Mouse (Mus musculus) kidney, adult 2 months (tissue): ENCODE results near the gene Lrrc23. TPM values are rescaled to one million over a fixed set of nuclear protein-coding genes. Genes with fewer than 3 reads are reported as not detected.

ENCODE experiments used
- DNase-seq: peaks from one replicate; pipeline ENCODE4 v3.0.0; 2021
- H3K27ac ChIP-seq: fragments of 200-500 bp; 2 replicates; pipeline ENCODE4 v1.5.1; 2012; ENCODE audit warnings: low read depth, low read length, control low read depth, inconsistent platforms; ENCODE audit not compliant: insufficient read depth
- H3K27me3 ChIP-seq: fragments of 200-500 bp; replicated peaks from 2 replicates; pipeline ENCODE4 v1.6.1; 2012; ENCODE audit warnings: mild to moderate bottlenecking, moderate library complexity, low read length, inconsistent platforms; ENCODE audit not compliant: control insufficient read depth, insufficient read depth
- H3K36me3 ChIP-seq: fragments of 200-500 bp; 2 replicates; pipeline ENCODE4 v1.6.1; 2012; ENCODE audit warnings: mild to moderate bottlenecking, moderate library complexity, low read length, inconsistent platforms; ENCODE audit not compliant: control insufficient read depth, insufficient read depth
- H3K4me1 ChIP-seq: fragments of 200-500 bp; 2 replicates; pipeline ENCODE4 v1.6.1; 2011; ENCODE audit warnings: low read length; ENCODE audit not compliant: control insufficient read depth, insufficient read depth
- H3K4me3 ChIP-seq: fragments of 200-500 bp; 2 replicates; pipeline ENCODE4 v1.5.1; 2011; ENCODE audit warnings: mild to moderate bottlenecking, low read depth, low read length, control low read depth; ENCODE audit not compliant: insufficient read depth
- CTCF ChIP-seq: fragments of 200-500 bp; conservative IDR thresholded peaks from 2 replicates; pipeline ENCODE4 v1.5.1; 2011; ENCODE audit warnings: low read depth, mild to moderate bottlenecking, control low read depth, low read length, moderate library complexity, mixed read lengths; ENCODE audit not compliant: insufficient read depth, insufficient read length
- POLR2A ChIP-seq: fragments of 200-500 bp; IDR thresholded peaks from one replicate; pipeline ENCODE4 v1.6.1; 2011; ENCODE audit warnings: low read depth, low read length, control low read depth
- WGBS: fragments of 180-500 bp; shearing (Covaris S2); methylation state at CpG from one replicate; pipeline ENCODE4 v1.1.7; 2018; 5-methylcytosine and 5-hydroxymethylcytosine counted together
- polyA plus RNA-seq: library from polyadenylated mRNA; depleted of rRNA; stranded (reverse); fragments of >200 nt; gene quantifications from 2 replicates; pipeline ENCODE4 v1.2.3, GENCODE M21; 2012

Lrrc23 gene
- polyA plus RNA-seq, 1 experiment, result 0.66 TPM

DNA sequence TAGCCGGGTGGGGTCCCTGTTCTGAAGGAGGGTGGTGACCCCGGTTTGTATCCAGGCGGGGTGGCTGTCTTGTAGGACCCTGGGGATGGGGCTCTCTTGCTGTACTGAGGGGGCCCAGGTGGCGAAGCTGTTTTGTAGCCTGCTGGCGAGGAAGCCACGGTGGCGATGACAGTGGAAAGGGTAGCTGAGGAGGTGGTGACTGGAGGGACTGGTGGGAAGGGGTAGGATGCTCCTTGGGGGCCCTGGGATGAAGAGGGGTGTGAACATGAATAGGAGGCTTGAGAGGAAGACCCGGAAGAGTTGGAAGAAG lies 33.3 kb downstream of the Lrrc23 start:
- Histone ChIP-seq H3K36me3 (0 out of 2 replicates have a peak, but pooled peaks cover 1% of the 10 kb centered on the region), H3K4me1 (peaks cover 12% of the 10 kb centered on the region; the same call in 1 of the 2 replicates), H3K4me3 (peak overlapping the region; percentile 71; the same call in 1 of the 2 replicates), H3K27ac (peak overlapping the region; percentile 54), H3K27me3 (no peaks in the 10 kb centered on the region)
- 31% methylated on average over 8 of the region's 8 CpGs for WGBS
- no peak for TF ChIP-seq POLR2A
- DNase-seq, result no peak

DNA sequence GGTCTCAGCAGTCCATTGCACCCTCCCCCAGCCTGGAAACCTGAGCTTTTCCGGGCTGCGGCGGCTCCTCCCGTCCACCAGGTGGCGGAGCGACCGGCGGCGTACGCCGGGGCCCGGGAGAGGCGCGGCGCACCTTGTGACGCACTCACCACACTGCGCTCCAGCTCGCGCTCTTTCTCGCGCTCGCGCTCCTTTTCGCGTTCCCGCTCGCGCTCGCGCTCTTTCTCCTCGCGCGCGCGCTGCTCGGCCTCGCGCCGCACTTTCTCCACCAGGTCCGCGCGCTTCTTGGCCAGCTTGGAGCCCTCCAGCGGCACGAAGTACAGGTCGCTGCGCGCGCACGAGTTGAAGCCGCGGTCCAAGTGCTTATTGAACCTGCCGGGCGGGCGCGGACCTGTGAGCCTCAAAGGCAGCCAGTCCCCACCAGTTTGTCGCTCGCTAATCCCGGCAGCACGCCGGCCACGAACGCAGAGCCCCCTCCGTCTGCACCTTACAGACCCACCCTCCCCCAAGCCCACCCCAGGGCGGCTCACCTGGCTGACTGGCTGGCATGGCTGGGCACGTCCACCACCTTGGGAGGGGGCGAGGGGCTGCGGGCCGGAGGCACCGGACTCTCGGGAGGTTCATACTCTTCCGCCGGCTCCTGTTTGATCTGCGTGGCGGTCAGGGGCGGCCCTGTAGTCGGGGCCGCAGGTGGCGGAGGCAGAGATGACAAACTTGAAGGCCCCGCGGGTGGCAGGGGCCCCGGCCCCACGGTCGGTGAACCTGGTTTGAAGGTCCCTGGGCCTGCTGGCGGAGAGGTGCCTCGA lies 33.8 kb downstream of the Lrrc23 start:
- TF ChIP-seq POLR2A (peak; percentile 72), CTCF (peak; percentile 70)
- peak; percentile 97 for DNase-seq
- Histone ChIP-seq H3K27ac (peak overlapping the region; percentile 72), H3K4me3 (peak overlapping the region; percentile 71), H3K27me3 (no peaks in the 10 kb centered on the region), H3K4me1 (peaks cover 12% of the 10 kb centered on the region; the same call in 1 of the 2 replicates), H3K36me3 (0 out of 2 replicates have a peak, but pooled peaks cover 1% of the 10 kb centered on the region)
- WGBS, result 2% methylated on average over 85 of the region's 85 CpGs

DNA sequence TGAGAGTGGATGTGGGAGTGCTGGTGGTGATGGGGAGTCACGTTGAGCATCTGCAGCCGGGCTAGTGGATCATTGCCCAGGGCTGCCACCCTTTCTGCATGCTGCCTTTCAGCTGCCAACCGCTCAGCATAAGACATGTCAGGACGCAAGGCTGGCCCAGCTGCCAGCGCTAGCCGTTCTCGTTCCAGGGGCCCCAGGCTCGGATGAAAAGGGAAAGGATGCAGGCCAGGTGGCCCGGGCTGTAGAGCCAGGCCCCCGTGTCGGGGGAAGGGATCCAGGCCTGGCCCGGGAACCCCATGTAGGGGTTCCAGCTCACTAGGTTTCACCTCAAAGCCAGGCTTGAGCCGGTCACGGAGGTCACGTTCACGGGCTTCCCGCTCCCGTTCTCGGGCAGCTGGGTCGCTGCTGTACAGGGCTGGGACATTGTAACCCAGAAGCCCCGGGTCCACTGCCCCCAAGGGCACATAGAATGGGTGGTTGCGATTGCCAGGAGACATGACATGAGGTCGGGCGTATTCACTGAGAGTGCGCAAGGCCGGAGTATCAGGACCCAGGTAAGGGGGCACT lies 34.7 kb downstream of the Lrrc23 start:
- H3K36me3 ChIP-seq, result 0 out of 2 replicates have a peak, but pooled peaks cover 1% of the 10 kb centered on the region
- DNase-seq, result peak; percentile 33
- H3K4me1 ChIP-seq, result peaks cover 15% of the 10 kb centered on the region
- no peaks in the 10 kb centered on the region for H3K27me3 ChIP-seq
- peak overlapping the region; percentile 72 for H3K27ac ChIP-seq
- peak overlapping the region; percentile 45 for H3K4me3 ChIP-seq
- no peak for TF ChIP-seq POLR2A
- no peak for TF ChIP-seq CTCF
- 34% methylated on average over 26 of the region's 26 CpGs for WGBS

DNA sequence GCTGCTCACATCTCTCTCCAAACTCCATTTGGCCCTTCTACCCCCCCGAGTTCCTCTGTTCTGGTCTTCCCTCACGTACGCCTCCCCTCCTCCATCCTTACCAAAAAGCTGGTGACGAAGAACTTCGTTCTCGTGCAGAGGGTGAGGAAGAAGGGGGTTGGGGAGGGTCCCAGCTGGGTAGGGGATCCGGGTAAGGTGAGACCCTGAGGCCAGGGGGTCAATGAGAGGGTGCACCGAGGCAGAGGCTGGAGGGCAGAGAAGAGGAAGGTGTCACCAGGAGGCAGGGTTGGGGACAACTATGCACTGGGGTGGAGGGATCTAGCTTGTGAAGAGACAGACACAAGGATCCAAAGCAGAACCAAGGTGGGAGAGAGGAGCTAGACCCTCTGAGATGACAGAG lies 35.9 kb downstream of the Lrrc23 start:
- Histone ChIP-seq H3K36me3 (0 out of 2 replicates have a peak, but pooled peaks cover 1% of the 10 kb centered on the region), H3K27me3 (no peaks in the 10 kb centered on the region), H3K27ac (no peak overlapping the region), H3K4me1 (peaks cover 18% of the 10 kb centered on the region), H3K4me3 (no peak overlapping the region)
- 82% methylated on average over 8 of the region's 8 CpGs for WGBS
- TF ChIP-seq POLR2A, result no peak
- TF ChIP-seq CTCF, result no peak
- no peak for DNase-seq

DNA sequence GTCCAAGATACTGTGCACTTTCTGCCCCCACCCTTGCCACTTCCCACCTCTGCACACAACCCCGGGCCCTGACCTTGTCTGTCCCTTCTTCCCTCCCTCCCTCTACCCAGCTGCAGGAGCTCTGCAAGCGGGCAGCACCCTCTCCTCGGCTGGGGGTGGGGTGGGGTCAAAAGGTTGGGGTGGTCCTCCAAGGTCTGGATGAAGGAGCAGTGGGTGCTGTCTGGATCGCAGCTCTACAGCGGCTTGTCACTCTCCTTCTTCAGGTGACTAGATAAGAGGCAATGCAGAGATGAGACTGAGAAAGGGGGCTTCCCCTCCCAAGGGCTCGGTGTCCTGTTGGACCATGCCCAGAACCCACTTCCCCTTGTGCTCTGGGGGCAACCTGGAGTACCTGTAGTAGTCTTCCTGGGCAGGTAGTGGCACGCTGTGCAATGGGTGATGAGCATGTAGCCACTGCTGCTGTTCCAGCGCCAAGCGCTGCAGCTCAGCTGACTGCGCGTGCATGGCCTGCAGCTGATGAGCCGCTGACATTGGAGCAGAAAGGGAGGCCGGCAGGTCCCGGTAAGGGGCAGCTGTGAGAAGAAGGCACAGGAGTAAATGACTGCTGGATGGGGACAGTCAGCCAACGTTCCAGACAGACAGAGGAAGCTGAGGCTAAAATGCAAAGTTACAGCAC lies 36.5 kb downstream of the Lrrc23 start:
- no peaks in the 10 kb centered on the region for H3K36me3 ChIP-seq
- TF ChIP-seq POLR2A (no peak), CTCF (no peak)
- no peaks in the 10 kb centered on the region for H3K27me3 ChIP-seq
- no peak for DNase-seq
- no peak overlapping the region for H3K4me3 ChIP-seq
- H3K27ac ChIP-seq, result no peak overlapping the region
- H3K4me1 ChIP-seq, result peaks cover 19% of the 10 kb centered on the region
- 86% methylated on average over 15 of the region's 15 CpGs for WGBS

DNA sequence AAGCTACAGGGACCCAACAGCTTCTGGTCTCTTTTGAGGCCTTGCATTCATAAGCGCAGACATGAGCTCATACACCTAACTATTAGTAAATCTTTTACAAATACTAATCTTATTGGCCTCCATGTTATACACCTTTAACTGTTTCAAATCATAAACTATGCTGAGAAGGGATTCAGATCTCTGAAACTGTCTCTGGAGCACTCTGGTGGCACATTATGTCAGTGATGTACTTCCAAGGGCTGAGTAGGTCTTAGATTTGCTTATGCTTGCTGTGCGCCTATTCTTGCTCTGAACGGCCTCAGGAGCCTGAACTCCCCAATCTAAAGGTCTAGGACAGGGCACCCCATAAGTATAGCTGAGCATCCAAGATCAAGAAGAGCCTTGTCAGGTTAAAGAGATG lies 37.7 kb downstream of the Lrrc23 start:
- 68% methylated on average over 3 of the region's 3 CpGs for WGBS
- peak overlapping the region; percentile 47 for H3K4me3 ChIP-seq
- no peaks in the 10 kb centered on the region for H3K27me3 ChIP-seq
- TF ChIP-seq CTCF, result no peak
- no peak for TF ChIP-seq POLR2A
- peaks cover 24% of the 10 kb centered on the region for H3K4me1 ChIP-seq
- peak overlapping the region; percentile 99 for H3K27ac ChIP-seq
- no peaks in the 10 kb centered on the region for H3K36me3 ChIP-seq
- no peak for DNase-seq
